Mouse (Mus musculus) limb, embryonic 10.5 days (tissue): ENCODE measurements around the gene Rbpj. TPM values are rescaled to one million over a fixed set of nuclear protein-coding genes. Genes with fewer than 3 reads are reported as not detected.
"Not testable (repeated sequence)": the region's sequence is repeated elsewhere in the genome, so short reads cannot be mapped to it uniquely, and the experiment has no call there.

ENCODE experiments used
- DNase-seq: peaks from one replicate; pipeline ENCODE4 v3.0.0-alpha.2; 2017; ENCODE audit warnings: low spot score
- H3K27ac ChIP-seq: fragments of 300-500 bp; sonication (generic); 2 replicates; pipeline ENCODE4 v1.5.1; 2016; ENCODE audit warnings: mild to moderate bottlenecking
- H3K27me3 ChIP-seq: fragments of 300-500 bp; sonication (generic); 2 replicates; pipeline ENCODE4 v1.6.1; 2016; ENCODE audit warnings: low read depth, mild to moderate bottlenecking; ENCODE audit not compliant: poor library complexity, severe bottlenecking
- H3K36me3 ChIP-seq: fragments of 300-500 bp; sonication (generic); 2 replicates; pipeline ENCODE4 v1.6.1; 2016; ENCODE audit warnings: mild to moderate bottlenecking, moderate library complexity
- H3K4me1 ChIP-seq: fragments of 300-500 bp; sonication (generic); 2 replicates; pipeline ENCODE4 v1.6.1; 2016
- H3K4me3 ChIP-seq: fragments of 300-500 bp; sonication (generic); 2 replicates; pipeline ENCODE4 v1.5.1; 2016; ENCODE audit warnings: mild to moderate bottlenecking, moderate library complexity
- H3K9me3 ChIP-seq: fragments of 300-500 bp; sonication (generic); replicated peaks from 2 replicates; pipeline ENCODE4 v1.6.1; 2016; ENCODE audit warnings: mild to moderate bottlenecking
- whole genome bisulfite sequencing: fragments of 180-500 bp; shearing (Covaris S2); methylation state at CpG from one replicate; pipeline ENCODE4 v1.1.7; 2016; 5-methylcytosine and 5-hydroxymethylcytosine counted together
- polyA plus RNA-seq: library from polyadenylated mRNA; unstranded; fragments of >200 nt; fragmentation: Nextera tagmentation; extraction: Ambion mirVana; gene quantifications from 2 replicates; pipeline ENCODE4 v1.2.1, GENCODE M21; 2016

Rbpj gene
- polyA plus RNA-seq, 1 experiment from 2014 or later, result 45.1 TPM

- no peaks in the 10 kb centered on the region for H3K36me3 ChIP-seq
- H3K4me3 ChIP-seq, result no peak overlapping the region
- no peak for DNase-seq
- H3K27ac ChIP-seq, result no peak overlapping the region
- H3K27me3 ChIP-seq, result no peaks in the 10 kb centered on the region
- WGBS, result 72% methylated on average over 9 of the region's 9 CpGs
- no peaks in the 10 kb centered on the region for H3K9me3 ChIP-seq
- no peaks in the 10 kb centered on the region for H3K4me1 ChIP-seq
Observed at GRCm38 (mm10) chr5:53546979-53547472, 81.1 kb downstream of the Rbpj start.

GRCm38 (mm10) chr5:53550329-53550728, 84.4 kb downstream of the Rbpj start:
- H3K27me3 ChIP-seq, H3K4me3 ChIP-seq, H3K4me1 ChIP-seq, H3K27ac ChIP-seq, DNase-seq, H3K36me3 ChIP-seq, H3K9me3 ChIP-seq: not testable (repeated sequence)
- 98% methylated on average over 1 of the region's 1 CpGs for WGBS

GRCm38 (mm10) chr5:53551394-53551793, 85.4 kb downstream of the Rbpj start:
- H3K27me3 ChIP-seq, result no peaks in the 10 kb centered on the region
- no peaks in the 10 kb centered on the region for H3K9me3 ChIP-seq
- no peaks in the 10 kb centered on the region for H3K4me1 ChIP-seq
- H3K4me3 ChIP-seq, result no peak overlapping the region
- H3K36me3 ChIP-seq, result no peaks in the 10 kb centered on the region
- WGBS, result 87% methylated on average over 6 of the region's 6 CpGs
- no peak for DNase-seq
- no peak overlapping the region for H3K27ac ChIP-seq

- no peak overlapping the region for H3K4me3 ChIP-seq
- no peak for DNase-seq
- H3K36me3 ChIP-seq, result no peaks in the 10 kb centered on the region
- WGBS, result 87% methylated on average over 4 of the region's 4 CpGs
- H3K27ac ChIP-seq, result no peak overlapping the region
- H3K27me3 ChIP-seq, result no peaks in the 10 kb centered on the region
- H3K9me3 ChIP-seq, result no peaks in the 10 kb centered on the region
- H3K4me1 ChIP-seq, result no peaks in the 10 kb centered on the region
Observed at GRCm38 (mm10) chr5:53551910-53552309, 86.0 kb downstream of the Rbpj start.

- Histone ChIP-seq H3K27ac (no peak overlapping the region), H3K4me1 (no peaks in the 10 kb centered on the region), H3K27me3 (no peaks in the 10 kb centered on the region), H3K4me3 (no peak overlapping the region), H3K36me3 (no peaks in the 10 kb centered on the region), H3K9me3 (no peaks in the 10 kb centered on the region)
- 88% methylated on average over 1 of the region's 1 CpGs for WGBS
- no peak for DNase-seq
Observed at GRCm38 (mm10) chr5:53553281-53553680, 87.3 kb downstream of the Rbpj start.

GRCm38 (mm10) chr5:53554180-53554579, 88.2 kb downstream of the Rbpj start:
- no peaks in the 10 kb centered on the region for H3K27me3 ChIP-seq
- no peak overlapping the region for H3K4me3 ChIP-seq
- H3K9me3 ChIP-seq, result no peaks in the 10 kb centered on the region
- WGBS, result 94% methylated on average over 8 of the region's 8 CpGs
- H3K27ac ChIP-seq, result no peak overlapping the region
- no peaks in the 10 kb centered on the region for H3K36me3 ChIP-seq
- DNase-seq, result no peak
- H3K4me1 ChIP-seq, result no peaks in the 10 kb centered on the region

- H3K27me3 ChIP-seq, result no peaks in the 10 kb centered on the region
- H3K36me3 ChIP-seq, result no peaks in the 10 kb centered on the region
- no peaks in the 10 kb centered on the region for H3K9me3 ChIP-seq
- H3K27ac ChIP-seq, result no peak overlapping the region
- 86% methylated on average over 4 of the region's 4 CpGs for WGBS
- H3K4me3 ChIP-seq, result no peak overlapping the region
- H3K4me1 ChIP-seq, result no peaks in the 10 kb centered on the region
- no peak for DNase-seq
Observed at GRCm38 (mm10) chr5:53554926-53555325, 89.0 kb downstream of the Rbpj start.

- Histone ChIP-seq H3K27ac (no peak overlapping the region), H3K9me3 (no peaks in the 10 kb centered on the region), H3K4me1 (no peaks in the 10 kb centered on the region), H3K27me3 (no peaks in the 10 kb centered on the region), H3K4me3 (no peak overlapping the region), H3K36me3 (no peaks in the 10 kb centered on the region)
- DNase-seq, result no peak
- 91% methylated on average over 8 of the region's 8 CpGs for WGBS
Observed at GRCm38 (mm10) chr5:53555474-53555873, 89.5 kb downstream of the Rbpj start.

GRCm38 (mm10) chr5:53555929-53556328, 90.0 kb downstream of the Rbpj start:
- H3K27ac ChIP-seq, result no peak overlapping the region
- DNase-seq, result no peak
- no peaks in the 10 kb centered on the region for H3K36me3 ChIP-seq
- H3K4me3 ChIP-seq, result no peak overlapping the region
- no peaks in the 10 kb centered on the region for H3K4me1 ChIP-seq
- H3K27me3 ChIP-seq, result no peaks in the 10 kb centered on the region
- no peaks in the 10 kb centered on the region for H3K9me3 ChIP-seq
- 94% methylated on average over 5 of the region's 5 CpGs for WGBS

GRCm38 (mm10) chr5:53557544-53558260, 91.8 kb downstream of the Rbpj start:
- Histone ChIP-seq H3K36me3 (no peaks in the 10 kb centered on the region), H3K4me3 (no peak overlapping the region), H3K4me1 (no peaks in the 10 kb centered on the region), H3K27ac (no peak overlapping the region), H3K27me3 (no peaks in the 10 kb centered on the region), H3K9me3 (no peaks in the 10 kb centered on the region)
- DNase-seq, result no peak
- WGBS, result 91% methylated on average over 6 of the region's 6 CpGs

GRCm38 (mm10) chr5:53561160-53561559, 95.2 kb downstream of the Rbpj start:
- H3K4me3 ChIP-seq, result no peak overlapping the region
- no peak overlapping the region for H3K27ac ChIP-seq
- WGBS, result 92% methylated on average over 7 of the region's 7 CpGs
- no peak for DNase-seq
- no peaks in the 10 kb centered on the region for H3K27me3 ChIP-seq
- no peaks in the 10 kb centered on the region for H3K36me3 ChIP-seq
- peaks cover 5% of the 10 kb centered on the region; the same call in 1 of the 2 replicates for H3K4me1 ChIP-seq
- no peaks in the 10 kb centered on the region for H3K9me3 ChIP-seq

- peaks cover 5% of the 10 kb centered on the region; the same call in 1 of the 2 replicates for H3K4me1 ChIP-seq
- H3K27ac ChIP-seq, result no peak overlapping the region
- no peaks in the 10 kb centered on the region for H3K9me3 ChIP-seq
- DNase-seq, result no peak
- no peak overlapping the region for H3K4me3 ChIP-seq
- H3K27me3 ChIP-seq, result no peaks in the 10 kb centered on the region
- H3K36me3 ChIP-seq, result no peaks in the 10 kb centered on the region
- whole genome bisulfite sequencing, result 91% methylated on average over 19 of the region's 19 CpGs
Observed at GRCm38 (mm10) chr5:53564309-53564708, 98.4 kb downstream of the Rbpj start.

GRCm38 (mm10) chr5:53565213-53565794, 99.4 kb downstream of the Rbpj start:
- Histone ChIP-seq H3K9me3 (no peaks in the 10 kb centered on the region), H3K27me3 (no peaks in the 10 kb centered on the region), H3K36me3 (no peaks in the 10 kb centered on the region), H3K4me3 (no peak overlapping the region), H3K4me1 (peaks cover 5% of the 10 kb centered on the region; the same call in 1 of the 2 replicates), H3K27ac (no peak overlapping the region)
- no peak for DNase-seq
- WGBS, result 88% methylated on average over 5 of the region's 5 CpGs
